Comparison of ENCODE assay signal across 18 mouse cellular contexts in genomic region chr12:32297431-32297830, GRCm38 (mm10).
"Had no signal": no experiment of that assay in that cellular context is flagged by ENCODE, and none has a peak within 500 bp of the region (broad histone marks: within the 10 kb centered on the region; RNA-seq: fewer than 3 reads in every experiment).

No protein-coding gene starts in this region.

- H3K9ac ChIP-seq: liver, embryonic 14.5 days; lung, embryonic 14.5 days; midbrain, embryonic 13.5 days; midbrain, embryonic 15.5 days; neural tube, embryonic 12.5 days had no signal

- H3K27ac ChIP-seq: liver, embryonic 14.5 days; macrophage; midbrain, embryonic 13.5 days; midbrain, embryonic 15.5 days; neural tube, embryonic 12.5 days had no signal

- H3K4me3 ChIP-seq: megakaryocyte, embryonic 14.5 days; midbrain, embryonic 13.5 days; midbrain, embryonic 15.5 days; neural tube, embryonic 12.5 days had no signal

- H3K36me3 ChIP-seq: midbrain, embryonic 13.5 days; midbrain, embryonic 15.5 days; neural tube, embryonic 12.5 days had no signal

- DNase-seq: lung, adult 18-20 months; lung, embryonic 14.5 days; lung, postnatal 10 days; retina, postnatal 1 day; right cerebral cortex, adult 18-20 months; right cerebral cortex, postnatal 25 days; right cerebral cortex, postnatal 4 days; spleen, adult 18-20 months; thymus, adult 2 months; thymus, postnatal 25 days; thymus, postnatal 4 days had no signal

- H3K4me2 ChIP-seq: lung, embryonic 14.5 days; midbrain, embryonic 11.5 days; midbrain, embryonic 13.5 days; midbrain, embryonic 15.5 days; neural tube, embryonic 12.5 days had no signal

- H3K4me1 ChIP-seq: midbrain, embryonic 13.5 days; midbrain, embryonic 15.5 days; neural tube, embryonic 12.5 days had no signal

- H3K27me3 ChIP-seq: midbrain, embryonic 13.5 days; midbrain, embryonic 15.5 days; neural tube, embryonic 12.5 days had no signal

- H3K9me3 ChIP-seq: midbrain, embryonic 13.5 days; midbrain, embryonic 15.5 days; neural tube, embryonic 12.5 days had no signal

- ATAC-seq: midbrain, embryonic 13.5 days; midbrain, embryonic 15.5 days had no signal
